Mouse (Mus musculus) left cerebral cortex, postnatal 4 days (tissue): ENCODE measurements around the gene Ptpn12. TPM values are rescaled to one million over a fixed set of nuclear protein-coding genes. Genes with fewer than 3 reads are reported as not detected.

Experiments
- DNase-seq: peaks from one replicate; pipeline ENCODE4 v3.0.0-alpha.2; 2022
- intact Hi-C: fragments of 180-260 bp; cut with DNase I; formaldehyde crosslinking; loops from one replicate; pipeline ENCODE4 v1.15.1; 2025
- total RNA-seq, 2 experiments: library from RNA; stranded (reverse); gene quantifications; 2 replicates each; pipeline ENCODE4 v1.2.3; 2021

The Ptpn12 gene
- total RNA-seq, 2 experiments from 2014 or later, result 51.7 to 60.8 TPM

DNA sequence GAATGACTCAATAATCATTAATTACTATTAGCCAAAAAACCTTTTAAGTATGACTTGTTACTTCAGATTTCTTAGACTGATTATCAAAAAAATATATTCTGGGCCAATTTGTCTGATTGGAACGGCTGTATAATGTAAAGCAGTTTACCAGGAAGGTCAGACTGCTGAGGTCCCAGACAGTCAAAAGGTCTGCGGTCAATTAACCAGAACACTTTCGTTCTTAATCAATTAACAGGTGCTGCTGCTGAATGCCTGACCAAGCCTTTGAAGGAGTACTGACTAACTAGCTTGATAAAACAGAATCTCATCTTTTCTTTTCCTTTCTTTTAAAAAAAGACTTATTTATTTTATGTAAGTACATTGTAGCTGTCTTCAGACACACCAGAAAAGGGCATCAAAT lies 23.1 kb downstream of the Ptpn12 start:
- no peak for DNase-seq
- intact Hi-C loops, result no loop called here

DNA sequence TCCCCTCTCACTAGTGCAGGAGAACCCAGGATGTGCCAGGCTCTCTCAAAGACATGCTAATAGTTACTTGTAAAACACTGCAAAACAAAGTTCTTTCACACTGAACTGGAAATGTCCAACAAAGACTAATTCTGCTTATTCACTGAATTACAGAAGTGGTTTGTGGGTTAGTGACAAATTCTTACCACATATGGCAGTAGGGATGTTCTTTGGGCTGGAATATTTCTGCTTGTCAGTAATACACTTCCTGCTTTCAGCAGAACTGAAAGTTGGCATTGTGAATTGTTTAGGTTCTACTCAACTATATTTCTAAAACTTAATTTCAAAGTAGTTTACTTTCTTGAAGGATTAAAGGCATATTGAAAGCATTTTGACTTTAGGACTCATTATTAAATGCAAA lies 25.5 kb downstream of the Ptpn12 start:
- intact Hi-C loops, result no loop called here
- no peak for DNase-seq

DNA sequence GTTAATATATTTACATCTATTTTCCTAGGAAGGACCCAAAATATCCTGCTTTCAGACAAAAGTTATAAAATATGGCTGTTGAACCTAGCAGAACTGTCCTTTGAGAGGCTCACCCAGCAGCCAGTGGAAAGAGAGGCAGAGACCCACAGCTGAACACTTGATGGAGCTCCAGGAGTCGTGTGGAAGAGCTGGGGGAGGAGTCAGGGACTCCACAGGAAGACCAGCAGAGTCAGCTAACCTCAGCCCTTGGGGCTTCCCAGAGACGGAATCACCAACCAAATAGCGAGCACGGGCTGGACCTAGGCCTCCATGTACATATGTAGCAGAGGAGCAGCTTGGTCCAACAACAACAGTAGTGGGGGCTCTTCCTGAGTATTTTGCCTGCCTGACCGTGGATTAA lies 38.6 kb downstream of the Ptpn12 start:
- no peak for DNase-seq
- intact Hi-C loops, result no loop called here

DNA sequence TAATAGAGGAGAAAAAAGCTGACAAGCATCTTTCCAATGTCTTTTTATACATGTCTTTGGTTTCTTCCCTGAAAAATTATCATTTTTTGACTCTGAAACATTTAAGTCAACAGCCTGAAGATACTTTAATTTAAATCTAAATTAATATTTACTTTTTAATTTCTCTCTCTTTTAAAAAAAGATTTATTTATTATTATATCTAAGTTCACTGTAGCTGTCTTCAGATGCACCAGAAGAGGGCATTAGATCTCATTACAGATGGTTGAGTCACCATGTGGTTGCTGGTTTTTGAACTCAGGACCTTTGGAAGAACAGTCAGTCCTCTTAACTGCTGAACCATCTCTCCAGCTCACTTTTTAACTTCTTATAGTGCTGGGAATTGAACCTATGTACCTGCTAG lies 44.8 kb downstream of the Ptpn12 start:
- intact Hi-C loops, result no loop called here
- no peak for DNase-seq

DNA sequence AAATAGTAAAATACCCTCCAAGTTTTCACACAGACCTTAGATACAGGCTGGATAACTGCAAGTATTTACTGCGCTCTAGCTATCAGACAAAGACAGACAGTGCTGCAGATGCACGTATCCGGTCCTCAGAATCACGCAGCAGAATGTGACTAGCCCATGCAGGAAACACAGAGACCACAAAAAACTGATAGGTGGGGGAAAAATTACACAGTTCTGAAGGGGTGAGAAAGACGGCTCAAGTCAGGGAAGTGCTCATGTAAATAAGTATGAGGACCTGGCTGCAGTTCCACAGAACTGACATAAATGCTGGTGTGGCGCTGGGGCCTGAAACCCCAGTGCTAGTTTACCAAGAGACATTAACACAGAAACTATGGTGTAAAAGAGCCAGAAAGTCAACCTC lies 53.0 kb downstream of the Ptpn12 start:
- no peak for DNase-seq
- intact Hi-C loops, result no loop called here

DNA sequence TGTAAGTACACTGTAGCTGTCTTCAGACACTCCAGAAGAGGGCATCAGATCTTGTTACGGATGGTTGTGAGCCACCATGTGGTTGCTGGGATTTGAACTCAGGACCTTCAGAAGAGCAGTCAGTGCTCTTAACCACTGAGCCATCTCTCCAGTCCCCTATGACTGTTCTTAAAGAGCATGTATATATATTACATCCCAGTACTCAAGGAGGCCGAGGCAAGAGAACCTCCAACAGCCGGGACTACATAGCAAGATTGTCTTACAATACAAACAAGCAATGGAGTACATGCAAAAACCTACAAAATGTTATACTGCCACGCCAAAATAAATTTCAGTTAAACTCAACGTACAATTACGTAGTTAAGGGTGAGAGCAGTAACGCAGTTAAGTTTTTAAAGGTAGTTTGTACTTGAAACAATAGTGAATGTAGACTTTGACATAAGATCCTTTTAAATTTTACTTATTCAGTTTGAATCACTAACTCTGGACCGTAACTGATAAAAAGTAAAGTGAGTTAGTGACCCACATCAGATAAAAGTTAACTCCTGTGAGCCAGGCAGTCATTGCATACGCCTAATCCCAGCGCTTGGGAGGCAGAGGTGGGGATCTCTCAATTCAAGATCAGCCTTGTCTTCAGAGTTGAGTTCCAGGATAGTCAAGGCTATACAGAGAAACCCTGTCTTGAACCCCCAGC lies 53.9 kb downstream of the Ptpn12 start:
- DNase-seq, result no peak
- intact Hi-C loops, result no loop called here

DNA sequence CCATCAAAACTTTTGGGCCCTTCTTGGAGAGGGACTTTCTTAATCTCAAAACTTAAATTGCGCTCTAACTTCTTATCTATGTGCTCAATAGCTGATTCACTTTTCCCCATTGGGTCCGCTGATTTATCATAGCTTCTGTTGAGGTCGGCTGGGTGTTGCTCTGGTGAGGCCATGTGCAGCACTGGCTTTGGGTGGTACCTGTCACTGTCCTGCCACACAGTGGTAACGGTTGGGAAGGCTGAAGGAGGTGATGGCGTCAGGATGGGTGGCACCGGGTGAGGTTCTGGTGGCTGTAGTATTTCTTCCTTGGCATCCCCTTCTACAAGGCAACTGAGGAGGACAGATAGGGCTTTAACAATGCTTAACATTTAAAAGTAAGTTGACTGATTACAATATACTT lies 57.3 kb downstream of the Ptpn12 start:
- no peak for DNase-seq
- intact Hi-C loops, result no loop called here

DNA sequence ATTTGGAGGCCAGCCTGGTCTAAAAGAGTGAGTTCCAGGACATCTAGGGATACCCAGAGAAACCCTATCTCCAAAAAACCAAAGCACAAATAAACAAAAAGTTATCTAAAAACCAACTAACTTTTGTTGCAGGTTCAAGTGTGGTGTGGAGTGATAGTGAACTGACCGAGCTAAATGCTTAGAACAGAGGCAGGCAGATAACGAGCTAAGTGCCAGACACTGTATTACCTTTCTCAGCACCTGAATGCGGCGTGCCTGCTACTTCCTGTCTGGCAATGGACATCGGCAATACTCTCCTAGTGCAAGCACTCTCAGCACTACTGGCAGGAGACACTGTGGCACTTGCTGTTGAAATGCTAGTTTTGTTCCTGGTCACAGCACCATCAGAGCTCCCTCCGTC lies 58.2 kb downstream of the Ptpn12 start:
- DNase-seq, result no peak
- intact Hi-C loops, result no loop called here

DNA sequence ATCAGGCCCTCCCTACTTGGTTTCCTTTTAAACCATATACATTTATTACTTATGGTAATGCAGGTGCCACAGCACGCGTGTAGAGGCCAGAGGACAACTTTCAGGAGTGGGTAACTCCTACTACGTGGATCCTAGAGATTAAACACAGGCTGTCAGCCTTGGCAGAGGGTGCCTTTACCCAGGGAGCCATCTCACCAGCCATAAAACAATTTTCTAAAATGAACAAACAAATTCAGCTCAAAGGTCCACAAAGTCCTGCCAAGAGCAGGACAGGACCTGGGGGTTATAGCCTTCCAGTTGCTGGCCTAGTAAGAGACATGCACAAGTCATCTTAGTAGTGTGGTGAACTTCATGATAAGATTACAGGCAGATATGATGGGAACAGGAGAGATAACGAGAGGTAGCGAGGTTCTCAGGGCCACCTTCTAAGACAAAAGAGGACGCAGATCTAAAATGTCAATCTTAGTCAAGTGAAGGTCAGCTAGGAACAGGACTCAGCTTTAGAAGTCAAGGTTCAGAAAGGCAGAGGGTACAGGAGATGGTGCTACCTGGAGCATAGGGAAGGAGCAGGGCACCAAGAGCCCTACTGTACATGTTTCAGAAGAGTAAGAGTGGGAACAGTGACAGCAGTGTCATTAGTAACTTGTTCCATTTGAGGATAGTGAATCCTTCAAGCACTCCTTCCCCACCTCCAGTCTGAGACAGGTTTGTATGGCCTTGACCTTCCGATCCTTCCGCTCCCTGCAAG lies 65.5 kb downstream of the Ptpn12 start:
- DNase-seq, result no peak
- intact Hi-C loops, result loop anchor here (5.0 kb wide), 1 partner anchor 93 kb away; no protein-coding TSS in a partner anchor

DNA sequence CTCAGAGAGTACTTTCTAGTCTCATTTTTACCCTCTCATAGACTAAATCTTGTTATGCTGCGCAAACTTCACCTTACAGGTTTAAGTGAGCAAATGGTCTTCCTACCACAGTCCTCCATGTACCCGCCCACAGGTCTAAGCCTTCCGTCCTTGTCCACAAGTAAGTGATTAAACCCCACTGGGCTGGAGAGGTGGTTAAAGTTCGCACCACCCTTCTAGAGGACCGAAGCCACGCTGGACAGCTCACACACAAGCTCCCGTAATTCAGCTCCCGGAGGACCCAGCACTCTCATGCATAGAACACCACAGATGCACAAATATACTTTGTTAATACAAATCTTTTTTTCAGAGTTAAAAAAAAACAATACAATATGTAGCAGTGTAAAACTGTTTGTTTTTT lies 69.4 kb downstream of the Ptpn12 start:
- no peak for DNase-seq
- intact Hi-C loops, result no loop called here

DNA sequence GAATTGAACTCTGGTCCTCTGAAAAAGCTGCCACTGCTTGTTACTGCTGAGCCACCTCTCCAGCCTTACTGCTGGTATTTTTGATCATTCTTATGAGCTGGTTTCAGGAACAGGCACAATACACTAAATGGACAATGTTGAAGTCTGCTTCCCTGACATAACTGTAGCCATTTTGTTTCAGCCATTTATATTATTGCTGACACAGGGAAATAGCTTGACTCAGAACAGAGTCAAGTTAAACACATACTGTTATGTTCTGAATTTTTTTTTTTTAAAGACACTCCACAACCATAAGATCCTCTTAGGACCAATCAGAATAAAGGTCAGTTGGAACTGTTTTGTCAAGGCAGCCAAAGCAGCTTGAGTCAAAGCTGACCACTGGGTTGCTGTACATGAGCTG lies 72.2 kb downstream of the Ptpn12 start:
- DNase-seq, result no peak
- intact Hi-C loops, result no loop called here

DNA sequence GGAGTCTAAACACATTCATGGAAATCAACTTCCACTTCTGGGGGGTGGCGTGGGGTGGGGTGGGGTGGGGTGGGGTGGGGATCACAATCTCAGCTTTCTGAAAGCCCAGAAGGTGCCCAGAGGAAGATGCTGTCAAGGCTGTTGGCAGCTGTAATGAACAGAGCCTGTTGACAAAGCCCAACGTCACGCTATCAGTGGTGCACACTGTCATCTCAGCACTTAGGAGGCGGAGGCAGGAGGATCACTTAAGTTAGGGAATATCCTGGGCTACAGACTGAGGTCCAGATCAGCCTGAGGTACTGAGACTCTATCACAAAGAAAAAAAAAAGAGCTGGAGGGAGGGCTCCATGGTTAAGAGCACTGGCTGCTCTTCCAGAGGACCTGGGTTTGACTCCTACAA lies 81.0 kb downstream of the Ptpn12 start:
- intact Hi-C loops, result no loop called here
- no peak for DNase-seq

DNA sequence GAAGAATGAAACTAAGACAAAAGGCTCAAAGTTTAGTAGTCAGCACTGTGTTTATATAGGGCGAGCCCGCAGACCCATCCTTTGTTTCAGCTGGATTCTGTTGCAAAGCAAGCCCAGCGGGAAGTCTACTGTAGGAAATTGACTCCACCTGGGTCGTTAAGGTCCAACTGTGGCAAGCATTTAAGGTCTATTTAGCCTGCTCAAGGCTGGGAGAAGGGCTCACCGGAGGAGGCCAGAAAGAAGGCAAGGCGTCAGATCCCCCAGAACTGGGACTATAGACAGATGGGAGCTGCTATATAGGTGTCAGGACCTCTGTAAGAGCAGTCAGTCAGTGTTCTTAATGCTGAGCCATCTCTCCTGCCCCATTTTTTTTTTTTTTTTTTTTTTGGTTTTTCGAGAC lies 81.7 kb downstream of the Ptpn12 start:
- DNase-seq, result no peak
- intact Hi-C loops, result no loop called here

DNA sequence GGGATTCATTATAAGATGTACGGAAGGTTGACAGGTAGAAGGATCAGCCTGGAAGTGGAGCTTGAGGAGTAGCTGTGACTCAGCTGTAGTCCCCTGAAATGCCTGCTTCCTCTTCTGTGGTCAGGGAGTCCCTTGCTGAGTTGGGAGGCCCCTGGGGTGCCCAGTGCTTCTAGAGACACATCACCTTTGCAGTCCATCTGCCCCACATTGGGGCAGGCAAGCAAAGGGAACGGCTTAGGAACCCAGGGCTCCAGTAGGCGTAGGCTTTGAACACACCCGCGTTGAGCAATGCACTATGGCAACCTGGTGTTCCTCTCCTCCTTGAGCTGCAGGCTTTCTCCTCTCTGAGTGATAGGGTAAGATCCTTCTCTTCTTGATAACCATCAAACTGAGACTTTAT lies 82.6 kb downstream of the Ptpn12 start:
- intact Hi-C loops, result no loop called here
- no peak for DNase-seq

DNA sequence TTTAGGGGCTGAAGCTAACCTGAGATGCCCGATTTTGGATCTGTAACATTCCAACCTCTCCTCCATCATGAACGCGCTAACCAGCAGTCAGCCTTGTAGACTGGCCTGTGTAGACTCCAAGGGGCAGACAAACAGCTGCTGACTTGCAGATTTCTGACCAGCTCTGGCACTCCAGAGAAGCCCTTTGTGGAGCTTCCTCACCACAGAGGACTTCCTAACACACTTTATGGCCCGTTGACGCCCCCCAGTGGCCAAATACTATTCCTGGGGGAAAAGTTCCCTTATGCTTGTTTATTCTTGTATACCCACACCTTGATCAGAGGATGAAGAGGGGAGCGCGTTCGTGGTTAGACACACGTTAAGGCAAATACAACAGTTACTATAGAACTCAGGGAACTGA lies 86.7 kb downstream of the Ptpn12 start:
- peak; percentile 11 for DNase-seq
- intact Hi-C loops, result no loop called here

DNA sequence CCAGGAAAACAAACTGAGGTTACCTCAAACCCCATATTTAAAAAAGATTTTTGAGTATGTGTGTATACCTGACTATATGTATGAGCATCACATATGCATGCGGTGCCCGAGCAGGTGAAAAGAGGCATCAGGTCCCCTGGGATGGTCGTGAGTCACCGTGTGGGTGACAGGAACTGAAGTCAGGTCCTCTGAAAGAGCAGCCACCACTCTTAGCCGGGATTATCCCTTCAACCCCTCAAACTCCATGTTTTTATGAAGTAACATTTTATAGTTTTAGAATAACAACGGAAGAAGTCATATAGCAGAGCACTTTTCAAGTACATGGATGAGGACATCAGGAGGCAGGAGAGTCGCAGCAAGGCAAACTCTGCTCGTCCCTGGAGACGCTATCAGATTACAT lies 87.2 kb downstream of the Ptpn12 start:
- intact Hi-C loops, result no loop called here
- no peak for DNase-seq

DNA sequence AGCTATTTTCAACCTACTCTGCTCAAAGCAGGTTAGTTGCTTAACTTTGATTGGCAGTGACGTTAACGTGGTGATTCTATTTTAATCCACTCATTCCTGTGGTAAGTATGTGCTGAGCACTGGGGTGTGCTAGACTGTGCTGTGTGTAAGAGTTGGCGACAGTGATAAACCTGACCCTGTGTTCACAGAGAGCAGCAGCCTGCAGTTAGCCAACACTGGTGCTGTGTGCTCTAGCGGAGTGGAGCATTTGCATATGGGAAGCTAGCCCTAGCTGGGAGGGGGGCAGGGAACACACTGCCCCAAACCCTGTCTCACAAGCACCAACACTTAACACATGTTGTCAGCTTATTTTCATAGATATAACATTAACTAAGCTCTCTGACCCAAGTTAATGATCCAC lies 87.8 kb downstream of the Ptpn12 start:
- no peak for DNase-seq
- intact Hi-C loops, result no loop called here

DNA sequence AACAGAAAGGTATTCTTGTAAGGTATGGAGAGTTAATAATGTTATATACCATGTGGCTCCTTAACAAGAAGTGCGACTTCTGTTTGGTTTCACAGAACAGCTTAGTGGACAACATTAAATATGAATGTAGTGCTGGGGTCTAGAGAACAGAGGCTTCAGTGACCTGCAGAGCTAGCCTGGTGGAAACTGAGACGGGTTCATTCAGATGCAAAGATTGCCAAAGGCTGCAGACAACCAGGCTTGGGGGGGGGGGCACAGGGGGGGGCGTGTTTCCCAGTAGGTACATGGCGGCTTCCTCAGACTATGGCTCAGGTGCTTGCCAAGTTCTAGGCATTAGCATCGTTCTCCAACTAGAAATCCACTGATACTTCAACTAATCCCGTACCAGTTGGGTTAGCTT lies 91.3 kb downstream of the Ptpn12 start:
- intact Hi-C loops, result no loop called here
- no peak for DNase-seq

DNA sequence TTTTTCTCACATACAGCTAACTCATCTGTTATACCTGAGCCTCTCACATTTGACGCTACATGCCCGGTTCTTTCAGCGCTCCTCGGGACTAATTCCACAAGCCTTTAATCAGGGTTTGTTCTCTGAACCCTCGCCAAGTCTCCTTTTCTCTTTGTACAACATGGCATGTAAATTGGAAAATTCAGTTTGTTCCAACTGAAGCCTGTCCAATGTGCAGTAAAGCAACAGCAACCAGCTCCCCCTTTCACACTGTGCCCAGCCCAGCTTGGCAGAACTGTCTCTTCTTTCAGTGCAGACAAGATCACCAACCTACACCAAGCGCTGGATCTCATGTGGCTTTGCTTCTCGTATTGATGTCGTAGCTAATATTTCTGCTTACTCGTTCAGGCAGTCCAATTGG lies 92.4 kb downstream of the Ptpn12 start:
- intact Hi-C loops, result no loop called here
- DNase-seq, result peak; percentile 23

DNA sequence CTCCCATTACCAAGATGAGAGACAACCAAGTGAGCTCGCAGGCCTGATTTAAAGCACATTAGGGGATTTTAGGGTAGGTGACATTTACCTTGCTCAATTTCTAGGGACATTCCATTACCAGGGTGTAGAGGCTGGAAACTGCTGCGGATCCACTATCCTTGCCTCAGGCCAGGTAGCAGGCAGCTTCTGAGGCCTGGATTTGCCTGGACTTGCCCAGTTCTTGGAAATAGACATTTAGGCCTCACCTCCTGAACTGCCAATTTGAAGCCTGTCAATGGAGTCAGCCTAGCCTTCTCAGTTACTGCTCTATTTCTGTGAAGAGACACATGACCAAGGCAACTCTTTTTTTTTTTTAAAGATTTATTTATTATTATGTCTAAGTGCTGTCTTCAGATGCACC lies 94.8 kb downstream of the Ptpn12 start:
- no peak for DNase-seq
- intact Hi-C loops, result no loop called here

DNA sequence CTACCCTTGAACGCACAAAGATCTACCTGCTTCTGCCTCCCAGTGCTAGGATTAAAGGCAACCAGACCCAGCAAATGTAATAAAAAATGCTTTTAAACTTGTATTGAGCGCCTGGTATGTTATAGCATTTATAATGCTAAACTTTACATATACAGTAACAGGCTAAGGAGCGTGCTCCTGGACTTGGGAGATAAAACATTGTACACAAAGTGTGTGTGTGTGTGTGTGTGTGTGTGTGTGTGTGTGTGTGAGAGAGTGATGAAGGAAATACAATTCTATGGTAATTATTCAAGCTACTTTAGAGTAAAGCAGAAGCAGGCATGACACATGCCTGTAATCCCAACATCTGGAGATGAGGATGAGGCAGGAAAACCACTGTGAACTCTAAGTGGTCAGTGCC lies 99.4 kb downstream of the Ptpn12 start, which contains the start of gene Rsbn1l:
Rsbn1l (minus strand) TSS at position 101 of the 400 bp plus-strand sequence.
- intact Hi-C loops, result no loop called here
- no peak for DNase-seq

DNA sequence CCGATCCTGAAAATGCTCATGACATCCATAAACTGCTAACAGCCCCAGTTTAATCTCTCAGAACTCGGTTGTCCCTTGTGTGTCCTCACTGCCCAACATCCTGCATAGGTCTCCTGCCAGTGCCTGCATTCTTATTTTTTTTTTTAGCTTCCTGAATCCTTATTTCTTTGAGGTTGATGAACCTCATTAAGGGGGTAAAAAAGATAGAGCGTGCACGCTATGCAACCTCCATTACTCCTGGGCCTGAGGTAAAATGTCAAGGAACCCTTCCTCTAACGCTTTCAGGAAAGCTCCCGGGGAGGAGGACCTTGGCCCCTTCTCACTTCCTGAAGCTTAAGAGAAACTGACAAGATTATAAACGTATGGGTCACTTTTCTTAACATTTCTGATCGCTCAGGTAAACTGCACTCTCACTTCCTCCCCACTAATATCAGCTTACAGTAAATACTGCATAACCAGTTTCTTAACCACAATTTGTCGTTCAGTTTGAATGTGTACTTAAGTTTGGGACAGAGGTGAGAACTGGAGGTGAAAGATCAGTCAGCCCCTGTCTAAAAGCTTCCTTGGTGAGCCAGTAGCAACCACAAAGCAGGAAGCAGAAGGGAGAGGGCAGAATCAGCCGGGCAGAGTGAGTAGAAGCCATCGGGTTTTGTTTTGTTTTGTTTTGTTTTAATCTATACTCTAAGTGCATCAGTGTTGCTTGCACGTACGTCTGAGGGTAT lies 100.4 kb downstream of the Ptpn12 start:
- no peak for DNase-seq
- intact Hi-C loops, result no loop called here
